Mouse (Mus musculus): ENCODE measurements around the gene E030018B13Rik.

DNA sequence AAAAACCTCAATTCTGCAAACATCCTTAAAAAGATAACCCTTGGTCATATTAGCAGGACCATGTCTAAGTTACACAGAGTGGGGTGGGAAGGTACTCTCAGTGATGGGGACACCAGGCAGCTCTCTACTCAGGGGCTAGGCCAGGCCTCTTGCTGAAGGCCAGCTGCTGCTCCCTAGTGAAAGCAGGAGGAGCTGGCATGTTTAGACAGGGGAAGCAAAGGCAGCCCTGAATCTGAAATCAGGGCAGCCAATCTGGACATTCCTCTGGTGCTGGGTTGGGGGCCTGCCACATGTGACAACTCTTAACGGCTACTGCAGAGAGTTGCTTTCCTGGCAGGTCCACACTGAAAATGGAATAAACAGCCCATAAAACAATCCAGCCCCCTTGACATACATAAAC is 7.5 kb downstream of the E030018B13Rik start:
- TF ChIP-seq CTCF (IDR thresholded peaks at IDR 0.05; ENCODE audit: low read depth) (no peak), EP300 (IDR thresholded peaks at IDR 0.05; ENCODE audit: low read depth) (no peak)

Data from liver, embryonic 14.5 days (tissue).